Mouse (Mus musculus) left cerebral cortex, postnatal 10 days (tissue): ENCODE measurements around the gene Pabpn1l. TPM values are rescaled to one million over a fixed set of nuclear protein-coding genes. Genes with fewer than 3 reads are reported as not detected.

Experiments
- microRNA-seq: library from miRNA; unstranded; fragments of <30 nt; microRNA quantifications from one replicate; pipeline ENCODE4 v1.2.0, GENCODE M21; 2022
- total RNA-seq, 2 experiments: library from RNA; stranded (reverse); gene quantifications; 2 replicates each; pipeline ENCODE4 v1.2.3; 2021

The Pabpn1l gene
- total RNA-seq, 2 experiments from 2014 or later: not detected

Small RNA genes lying within 50 kb of the gene (microRNA-seq; reads per million reads assigned to microRNA genes)
- not detected for gene Mir6396

Other genes starting within 250 kb of the Pabpn1l start
- 10 to 100 TPM; 32.6 to 33.4 TPM for gene Zc3h18, start 246.1 kb downstream of the Pabpn1l start, total RNA-seq
- gene Il17c, start 200.7 kb downstream of the Pabpn1l start, total RNA-seq: not detected
- 1 to 10 TPM; 7.8 to 9.6 TPM for gene Cyba, start 189.8 kb downstream of the Pabpn1l start, total RNA-seq
- gene Mvd, start 179.3 kb downstream of the Pabpn1l start, total RNA-seq: 10 to 100 TPM; 44.8 to 50.1 TPM
- not detected for gene Snai3, start 162.0 kb downstream of the Pabpn1l start, total RNA-seq
- gene Rnf166, start 146.7 kb downstream of the Pabpn1l start, total RNA-seq: 10 to 100 TPM; 14.2 to 16.3 TPM
- gene Ctu2, start 146.6 kb downstream of the Pabpn1l start, total RNA-seq: 10 to 100 TPM; 35.5 to 38.0 TPM
- gene Piezo1, start 71.4 kb downstream of the Pabpn1l start, total RNA-seq: 10 to 100 TPM; 15.0 to 17.9 TPM
- 1 to 10 TPM; 3.9 to 4.2 TPM for gene Cdt1, start 54.7 kb downstream of the Pabpn1l start, total RNA-seq
- gene Aprt, start 45.8 kb downstream of the Pabpn1l start, total RNA-seq: 10 to 100 TPM; 80.3 to 89.9 TPM
- gene Galns, start 11.3 kb downstream of the Pabpn1l start, total RNA-seq: 10 to 100 TPM; 12.5 to 14.6 TPM
- gene Trappc2l, start 11.1 kb downstream of the Pabpn1l start, total RNA-seq: 10 to 100 TPM; 81.8 to 83.6 TPM
- 10 to 100 TPM; 17.8 to 18.8 TPM for gene Cbfa2t3, start 76.4 kb upstream of the Pabpn1l start, total RNA-seq
- gene Acsf3, start 152.7 kb upstream of the Pabpn1l start, total RNA-seq: 10 to 100 TPM; 17.8 to 18.1 TPM
- gene Cdh15, start 225.2 kb upstream of the Pabpn1l start, total RNA-seq: 1 to 10 TPM; 2.4 to 2.9 TPM